Mouse (Mus musculus): Measurements from ENCODE around the gene Nmnat1. TPM values are rescaled to one million over a fixed set of nuclear protein-coding genes. Genes with fewer than 3 reads are reported as not detected.

Gene Nmnat1
- total and polyA plus RNA-seq, 3 experiments = 8.6 to 11.4 (median 10.9) TPM

DNA sequence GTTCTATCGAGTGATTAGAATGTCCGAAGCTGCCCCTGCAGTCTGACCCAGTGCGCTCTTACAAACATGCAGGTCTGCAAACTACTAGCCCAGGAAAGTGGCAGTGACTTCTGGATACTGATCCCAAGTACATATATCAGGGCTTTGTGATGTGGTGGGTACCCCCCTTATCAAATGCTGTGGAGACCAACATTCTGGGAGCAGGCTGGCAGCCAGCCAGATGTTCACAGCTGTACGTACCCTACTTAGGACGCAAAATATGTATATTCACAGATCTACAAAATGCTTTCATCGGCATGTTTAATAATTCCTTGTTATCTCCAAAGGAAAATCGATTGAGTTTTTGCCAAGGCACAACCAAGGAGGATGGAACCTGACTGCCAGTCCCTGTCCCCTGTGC lies 27.1 kb upstream of the Nmnat1 start:
- no peaks in the 10 kb centered on the region for H3K36me3 ChIP-seq (replicated peaks in 1 of 2; ENCODE audit: control insufficient read depth in 1 of 2, insufficient read depth in 1 of 2, low read length in 1 of 2)
- H3K4me1 ChIP-seq (ENCODE audit: control insufficient read depth in 1 of 2, insufficient read depth in 2 of 2) = peaks cover 0 to 2% of the 10 kb centered on the region in 2 experiments; a peak in 1 of 4 replicates
- H3K79me2 ChIP-seq (replicated peaks; ENCODE audit: control insufficient read depth, extremely low read depth, insufficient read depth, poor library complexity, severe bottlenecking) = no peaks in the 10 kb centered on the region
- no peaks in the 10 kb centered on the region for H3K27me3 ChIP-seq (replicated peaks)
- no peak overlapping the region for H3K4me3 ChIP-seq (replicated peaks in 1 of 3; ENCODE audit: low read depth in 2 of 3, low read length in 2 of 3, poor library complexity in 1 of 3)
- in situ Hi-C loops (cut with MboI; ENCODE audit: low pct_ligation_motif_present, low pct_unique_long_range_greater_than_20kb, low sequenced_read_pairs) = loop anchor here (5.0 kb wide), 1 partner anchor 35 kb away; no protein-coding TSS in a partner anchor
- no peak for TF ChIP-seq JUN (IDR thresholded peaks at IDR 0.05; ENCODE audit: insufficient read depth, low read depth, low read length)
- no peak for TF ChIP-seq BHLHE40 (IDR thresholded peaks at IDR 0.05; ENCODE audit: low read depth, low read length)
- TF ChIP-seq HCFC1 (IDR thresholded peaks at IDR 0.05; ENCODE audit: low read depth, low read length) = no peak
- TF ChIP-seq USF2 (conservative IDR thresholded peaks at IDR 0.05; ENCODE audit: low read depth, low read length) = no peak
- no peak for TF ChIP-seq EP300 (IDR thresholded peaks at IDR 0.05; ENCODE audit: low read length)
- TF ChIP-seq ZC3H11A (IDR thresholded peaks at IDR 0.05; ENCODE audit: low read depth, low read length) = no peak
- no peak for TF ChIP-seq POLR2AphosphoS2 (IDR thresholded peaks at IDR 0.05; ENCODE audit: low read depth, low read length)
- TF ChIP-seq TBP (conservative IDR thresholded peaks at IDR 0.05; ENCODE audit: low read depth, low read length) = no peak
- TF ChIP-seq RCOR1 (conservative IDR thresholded peaks at IDR 0.05; ENCODE audit: low read depth, low read length) = no peak
- no peak for TF ChIP-seq TCF12 (IDR thresholded peaks at IDR 0.05; ENCODE audit: low read depth, low read length)
- TF ChIP-seq PAX5 (IDR thresholded peaks at IDR 0.05; ENCODE audit: low read length) = no peak
- no peak for TF ChIP-seq ETS1 (conservative IDR thresholded peaks at IDR 0.05; ENCODE audit: low read depth, low read length)
- TF ChIP-seq E2F4 (IDR thresholded peaks at IDR 0.05; ENCODE audit: insufficient replicate concordance, low read depth, low read length) = no peak
- no peak for TF ChIP-seq ELF1 (IDR thresholded peaks at IDR 0.05; ENCODE audit: low read depth, low read length)
- no peak for TF ChIP-seq ZMIZ1 (IDR thresholded peaks at IDR 0.05; ENCODE audit: low read depth, low read length)
- TF ChIP-seq CTCF (conservative IDR thresholded peaks at IDR 0.05 in 1 of 2, IDR thresholded peaks at IDR 0.05 in 1 of 2; ENCODE audit: low read depth in 2 of 2, low read length in 2 of 2) = no peak
- no peak for TF ChIP-seq JUND (conservative IDR thresholded peaks at IDR 0.05; ENCODE audit: low read depth, low read length)
- TF ChIP-seq NELFE (IDR thresholded peaks at IDR 0.05; ENCODE audit: low read depth, low read length) = no peak
- dilution Hi-C loops (cut with MboI; ENCODE audit: extremely low pct_ligation_motif_present, extremely low pct_unique_long_range_greater_than_20kb, low sequenced_read_pairs) = no loop called here
- H3K9ac ChIP-seq (ENCODE audit: insufficient read depth, low read depth) = no peak overlapping the region
- H3K27ac ChIP-seq (ENCODE audit: insufficient read depth, low read depth) = no peak overlapping the region
- no peak for DNase-seq (ENCODE audit: extremely low read depth)
- peaks cover 2% of the 10 kb centered on the region for H3K9me3 ChIP-seq (replicated peaks; ENCODE audit: low read length)
- H3K4me2 ChIP-seq (ENCODE audit: insufficient read depth, low read depth, poor library complexity, severe bottlenecking) = no peak overlapping the region

- no peaks in the 10 kb centered on the region for H3K79me2 ChIP-seq (replicated peaks; ENCODE audit: control insufficient read depth, extremely low read depth, insufficient read depth, poor library complexity, severe bottlenecking)
- no peak for DNase-seq (ENCODE audit: extremely low read depth)
- H3K36me3 ChIP-seq (replicated peaks in 1 of 2; ENCODE audit: control insufficient read depth in 1 of 2, insufficient read depth in 1 of 2, low read length in 1 of 2) = no peaks in the 10 kb centered on the region
- in situ Hi-C loops (cut with MboI; ENCODE audit: low pct_ligation_motif_present, low pct_unique_long_range_greater_than_20kb, low sequenced_read_pairs) (loop anchor here (5.0 kb wide), 1 partner anchor 36 kb away; no protein-coding TSS in a partner anchor), dilution Hi-C loops (cut with MboI; ENCODE audit: extremely low pct_ligation_motif_present, extremely low pct_unique_long_range_greater_than_20kb, low sequenced_read_pairs) (no loop called here)
- H3K9ac ChIP-seq (ENCODE audit: insufficient read depth, low read depth) = no peak overlapping the region
- no peak overlapping the region for H3K4me2 ChIP-seq (ENCODE audit: insufficient read depth, low read depth, poor library complexity, severe bottlenecking)
- H3K4me1 ChIP-seq (ENCODE audit: control insufficient read depth in 1 of 2, insufficient read depth in 2 of 2) = peaks cover 0 to 2% of the 10 kb centered on the region in 2 experiments; a peak in 1 of 4 replicates
- H3K4me3 ChIP-seq (replicated peaks in 1 of 3; ENCODE audit: low read depth in 2 of 3, low read length in 2 of 3, poor library complexity in 1 of 3) = no peak overlapping the region
- no peak for TF ChIP-seq E2F4 (IDR thresholded peaks at IDR 0.05; ENCODE audit: insufficient replicate concordance, low read depth, low read length)
- TF ChIP-seq SIN3A (IDR thresholded peaks at IDR 0.05; ENCODE audit: low read length) = no peak
- TF ChIP-seq UBTF (IDR thresholded peaks at IDR 0.05; ENCODE audit: low read depth, low read length) = no peak
- TF ChIP-seq MAFK (IDR thresholded peaks at IDR 0.05; ENCODE audit: insufficient replicate concordance, low read length) = no peak
- TF ChIP-seq JUND (conservative IDR thresholded peaks at IDR 0.05; ENCODE audit: low read depth, low read length) = no peak
- no peak for TF ChIP-seq KAT2A (IDR thresholded peaks at IDR 0.05; ENCODE audit: insufficient replicate concordance, low read length)
- TF ChIP-seq USF1 (IDR thresholded peaks at IDR 0.05; ENCODE audit: low read depth, low read length) = no peak
- TF ChIP-seq USF2 (conservative IDR thresholded peaks at IDR 0.05; ENCODE audit: low read depth, low read length) = no peak
- no peak for TF ChIP-seq RCOR1 (conservative IDR thresholded peaks at IDR 0.05; ENCODE audit: low read depth, low read length)
- TF ChIP-seq IRF4 (IDR thresholded peaks at IDR 0.05; ENCODE audit: low read depth, low read length) = no peak
- TF ChIP-seq MAX (IDR thresholded peaks at IDR 0.05; ENCODE audit: low read length) = no peak
- TF ChIP-seq BHLHE40 (IDR thresholded peaks at IDR 0.05; ENCODE audit: low read depth, low read length) = no peak
- no peak for TF ChIP-seq SMC3 (IDR thresholded peaks at IDR 0.05; ENCODE audit: low read depth, low read length)
- no peak for TF ChIP-seq CHD1 (IDR thresholded peaks at IDR 0.05; ENCODE audit: low read depth, low read length)
- no peak for TF ChIP-seq POLR2A (IDR thresholded peaks at IDR 0.05; ENCODE audit: low read depth, low read length)
- TF ChIP-seq ZNF384 (IDR thresholded peaks at IDR 0.05; ENCODE audit: low read depth, low read length) = no peak
- no peak for TF ChIP-seq ZMIZ1 (IDR thresholded peaks at IDR 0.05; ENCODE audit: low read depth, low read length)
- no peak for TF ChIP-seq ELF1 (IDR thresholded peaks at IDR 0.05; ENCODE audit: low read depth, low read length)
- TF ChIP-seq GABPA (IDR thresholded peaks at IDR 0.05; ENCODE audit: insufficient replicate concordance, low read depth, low read length) = no peak
- no peak overlapping the region for H3K27ac ChIP-seq (ENCODE audit: insufficient read depth, low read depth)
- no peaks in the 10 kb centered on the region for H3K9me3 ChIP-seq (replicated peaks; ENCODE audit: low read length)
- no peaks in the 10 kb centered on the region for H3K27me3 ChIP-seq (replicated peaks)
These were observed 26.2 kb upstream of the Nmnat1 start for GRCm38 (mm10) chr4:149511221-149511646.

Measured in CH12.LX (cell line).